Mouse (Mus musculus) 3134 (cell line): ENCODE measurements around the gene Parvg.
A peak's percentile ranks its signal among the peaks of the same experiment; 100 is the strongest.

Source experiments
- DNase-seq: peaks from one replicate; pipeline ENCODE4 v3.0.0-alpha.2; 2011; ENCODE audit warnings: low spot score; ENCODE audit not compliant: insufficient read length; ENCODE audit errors: extremely low read depth

The Parvg gene

DNA sequence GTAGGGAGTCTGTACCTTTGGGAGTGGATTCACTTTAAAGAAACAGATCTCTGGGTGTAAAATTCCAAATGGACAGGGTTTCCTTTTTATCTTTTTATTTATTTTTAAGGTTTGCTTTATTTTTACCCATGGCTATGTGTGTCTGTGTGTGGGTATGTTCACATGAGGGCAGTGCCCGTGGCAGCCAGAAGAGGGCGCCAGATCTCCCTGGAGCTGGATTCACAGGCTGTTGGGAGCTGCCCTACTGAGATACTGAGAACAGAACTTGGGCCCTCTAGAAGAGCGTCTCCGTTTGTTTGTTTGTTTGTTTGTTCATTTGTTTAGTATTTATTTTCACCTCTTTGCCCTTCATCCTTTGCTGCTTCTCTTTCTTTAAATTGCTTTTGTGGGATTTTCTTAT, 24.9 kb downstream of the Parvg start:
- DNase-seq, result no peak

DNA sequence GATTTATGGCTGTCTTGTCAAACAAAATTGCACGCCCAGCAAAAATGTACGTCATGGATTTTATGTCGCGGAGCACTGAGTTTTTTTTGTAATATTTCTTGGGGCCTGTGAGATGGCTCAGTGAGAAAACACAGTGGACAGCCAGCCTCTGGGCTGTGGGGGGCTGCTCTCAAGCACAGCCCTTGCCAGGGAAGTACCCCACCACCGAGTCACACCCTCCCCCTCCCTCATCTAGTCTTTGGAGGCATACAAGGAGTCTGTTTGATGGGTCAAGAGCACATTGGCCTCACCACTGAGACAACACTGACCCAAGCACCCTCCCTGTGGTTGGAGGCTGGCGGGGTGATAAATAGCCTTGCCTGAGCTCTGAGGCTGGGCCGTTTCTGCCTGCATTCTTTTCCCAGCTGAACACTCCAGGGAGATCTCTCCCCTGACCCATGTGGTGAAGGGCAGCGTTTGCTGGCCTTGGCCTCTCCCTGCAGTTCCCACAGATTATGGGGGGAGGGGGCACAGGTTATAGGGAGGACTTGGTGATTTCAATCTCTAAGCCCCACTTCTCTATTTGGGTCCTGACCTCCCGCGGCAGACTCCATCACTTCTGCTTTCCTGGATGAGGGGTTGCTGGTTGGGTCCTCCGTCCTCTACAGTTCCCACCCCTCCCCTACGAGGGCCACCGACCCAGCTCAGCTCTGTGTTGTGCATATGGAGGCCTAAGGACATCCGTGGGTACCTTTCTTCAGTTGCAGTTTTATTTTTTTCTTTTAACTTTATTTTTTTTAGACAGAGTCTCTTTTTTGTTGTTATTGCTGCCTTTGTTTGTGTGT, 26.3 kb downstream of the Parvg start:
- no peak for DNase-seq

DNA sequence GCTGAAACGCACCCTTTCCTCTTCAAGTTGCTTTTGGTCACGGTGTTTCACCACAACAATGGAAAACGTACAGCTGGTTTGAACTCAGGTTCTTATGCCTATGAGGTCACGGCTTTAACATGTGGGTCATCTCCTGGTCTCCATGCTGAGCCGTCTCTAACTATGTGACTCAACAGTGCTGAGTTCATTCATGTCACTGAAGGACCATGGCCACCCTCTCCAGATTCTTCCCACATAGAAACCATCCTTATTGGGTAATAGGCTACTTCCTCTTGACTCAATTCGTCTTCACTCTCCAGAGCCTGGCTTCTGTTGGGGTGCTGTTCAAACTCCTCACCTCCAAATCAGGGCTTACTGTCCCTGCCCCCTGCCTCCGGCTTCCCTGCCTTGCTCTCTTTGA, 27.5 kb downstream of the Parvg start:
- no peak for DNase-seq

DNA sequence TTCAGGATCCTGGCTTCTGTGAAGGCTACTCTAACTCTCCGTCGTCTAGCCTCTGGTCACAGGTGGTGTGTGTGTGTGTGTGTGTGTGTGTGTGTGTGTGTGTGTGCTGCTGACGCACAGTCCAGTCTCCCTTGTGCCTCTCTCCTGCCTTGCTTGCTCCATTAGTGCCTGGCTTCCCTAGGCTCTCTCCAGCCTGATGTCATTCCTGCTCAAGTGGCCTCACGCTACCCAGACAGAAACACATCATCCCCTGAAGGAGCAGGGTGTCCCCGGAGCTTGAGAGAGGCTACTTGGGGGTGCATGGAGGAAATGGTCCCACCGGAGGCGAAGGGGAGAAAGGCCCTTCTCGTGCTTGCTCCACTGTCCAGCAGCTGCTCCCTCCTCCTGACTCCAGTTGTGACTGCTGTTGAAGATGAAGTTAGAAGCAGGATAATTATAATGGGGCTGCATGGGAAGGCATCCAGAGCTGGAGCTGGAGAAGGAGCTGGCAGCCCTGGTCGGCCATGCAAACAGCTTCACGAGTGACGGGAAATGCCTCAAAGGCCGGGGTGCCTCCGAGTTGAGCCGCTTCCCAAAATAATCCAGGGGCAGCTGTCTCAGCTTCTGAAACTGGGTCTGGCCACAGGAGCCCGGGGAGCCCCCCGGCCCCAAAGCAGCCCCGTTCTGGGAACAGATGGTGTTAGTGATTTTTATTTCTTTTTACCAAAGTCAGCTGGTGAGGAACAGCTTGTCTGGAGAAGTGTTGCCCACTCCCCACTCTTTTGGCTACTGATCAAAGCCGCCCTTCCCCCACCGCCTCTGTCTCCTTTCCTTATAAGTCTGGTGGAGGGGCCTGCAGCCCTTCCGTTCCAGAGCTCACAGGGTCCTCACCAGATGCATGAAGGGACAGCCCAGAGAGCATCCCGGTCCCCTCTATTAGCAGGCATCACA, 28.4 kb downstream of the Parvg start:
- DNase-seq, result no peak

DNA sequence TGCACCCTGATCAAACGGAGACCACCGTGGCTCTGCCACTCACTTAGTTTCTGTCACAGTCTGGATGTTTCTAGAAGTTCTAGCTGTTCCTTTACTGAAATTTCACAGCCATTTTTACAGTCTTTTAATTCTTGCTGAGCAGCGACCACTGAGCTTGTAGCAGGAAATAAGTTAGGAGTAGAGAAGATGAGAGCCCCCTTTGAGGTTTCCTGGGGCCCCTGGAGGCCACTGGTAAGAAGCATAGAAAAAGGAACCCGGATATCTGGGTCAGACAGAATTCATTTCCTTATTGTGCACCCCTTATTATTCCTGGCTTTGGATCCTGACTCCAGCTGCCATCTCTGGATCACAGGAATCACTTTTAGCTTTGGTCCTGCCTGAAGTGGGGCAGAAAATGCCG, 31.3 kb downstream of the Parvg start:
- DNase-seq, result no peak

DNA sequence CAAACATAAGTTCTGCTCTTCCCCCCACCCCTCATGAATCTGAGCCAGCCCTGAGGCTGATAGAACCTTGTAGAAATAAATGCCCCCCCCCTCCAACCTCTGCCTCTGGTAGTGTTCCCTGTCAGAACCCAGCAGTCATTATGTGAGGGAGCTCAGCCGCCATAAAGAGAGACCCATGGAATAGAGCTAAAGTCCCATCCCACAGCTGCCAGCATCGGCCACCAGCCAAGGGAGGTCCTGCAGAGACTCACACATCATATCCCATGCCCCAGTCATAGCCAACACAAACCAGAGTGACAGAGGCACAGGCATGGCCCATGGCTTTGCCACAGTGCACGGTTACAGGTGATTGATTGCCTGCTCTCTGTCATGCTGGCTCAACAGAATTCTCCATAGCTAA, 40.9 kb downstream of the Parvg start:
- DNase-seq, result no peak

DNA sequence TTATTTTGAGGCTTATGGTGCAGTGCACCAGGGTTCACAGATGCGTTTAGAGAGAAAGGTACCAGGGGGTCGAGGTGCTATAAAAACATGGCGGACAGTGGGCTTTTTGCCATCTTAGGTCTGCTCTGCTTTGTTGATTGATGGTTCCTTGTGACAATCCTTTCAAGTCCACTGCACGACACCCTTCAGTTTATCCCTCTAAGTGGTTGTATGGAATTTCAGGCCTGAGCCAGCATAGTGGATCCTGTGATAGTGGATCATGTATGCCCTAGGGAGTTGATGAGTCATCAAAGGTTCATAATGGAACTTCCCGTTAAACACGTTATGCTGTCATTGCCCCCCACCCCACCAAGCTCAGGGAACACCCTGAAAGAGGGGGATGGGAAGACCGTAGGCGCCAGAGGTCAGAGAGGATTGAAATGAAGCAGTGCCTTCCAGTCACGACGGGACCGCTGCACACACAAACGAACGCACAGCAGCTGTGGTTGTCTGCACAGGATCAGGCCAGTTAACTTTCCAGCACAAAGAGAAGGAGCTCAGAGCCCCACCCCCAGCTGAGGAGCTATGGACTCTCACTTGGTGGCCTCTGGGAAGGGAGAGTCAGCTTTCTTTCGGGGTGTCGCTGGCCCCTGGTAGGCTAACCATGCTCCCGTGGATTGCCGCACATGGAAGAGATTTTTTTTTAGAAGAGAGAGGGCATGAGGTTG, 42.0 kb downstream of the Parvg start:
- DNase-seq, result no peak

DNA sequence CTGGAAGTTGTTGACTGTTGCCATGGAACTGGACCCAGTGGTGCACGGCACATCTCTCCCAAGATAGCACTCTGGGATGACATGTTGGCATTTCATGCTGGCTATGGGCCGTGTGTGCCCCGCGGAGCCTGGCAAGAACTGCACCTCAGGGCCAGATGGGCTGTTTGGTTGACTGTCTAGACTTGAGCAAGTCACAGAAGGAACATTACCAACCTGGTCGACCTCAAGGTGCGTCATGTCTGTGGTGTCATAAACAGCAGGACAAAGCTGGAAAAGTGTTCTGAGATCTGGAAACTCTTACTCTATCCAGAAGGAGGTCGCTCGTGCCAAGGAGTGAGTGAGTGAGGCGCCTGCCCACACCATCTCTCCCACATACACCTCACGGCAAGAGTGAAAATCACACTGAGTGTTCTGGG, 42.8 kb downstream of the Parvg start:
- no peak for DNase-seq

DNA sequence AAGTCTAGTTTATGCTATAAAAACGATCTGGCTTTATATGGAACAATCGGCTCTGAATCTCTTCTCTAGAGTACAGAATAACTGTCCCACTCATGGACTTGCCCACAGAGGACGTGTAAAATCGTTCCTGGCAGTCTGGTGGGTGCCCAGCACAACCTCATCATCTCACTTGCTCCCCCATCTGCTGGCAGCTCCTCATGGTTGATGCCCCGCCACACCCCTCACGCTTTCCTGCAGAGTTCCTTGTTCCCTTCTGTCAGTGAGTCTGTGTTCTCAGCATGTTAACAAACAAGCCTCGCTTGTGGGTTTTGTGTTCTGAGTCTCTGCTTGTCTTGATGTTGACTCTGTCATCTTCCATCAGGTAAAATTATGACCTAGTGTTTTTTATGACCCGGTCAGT, 43.6 kb downstream of the Parvg start:
- DNase-seq, result no peak

DNA sequence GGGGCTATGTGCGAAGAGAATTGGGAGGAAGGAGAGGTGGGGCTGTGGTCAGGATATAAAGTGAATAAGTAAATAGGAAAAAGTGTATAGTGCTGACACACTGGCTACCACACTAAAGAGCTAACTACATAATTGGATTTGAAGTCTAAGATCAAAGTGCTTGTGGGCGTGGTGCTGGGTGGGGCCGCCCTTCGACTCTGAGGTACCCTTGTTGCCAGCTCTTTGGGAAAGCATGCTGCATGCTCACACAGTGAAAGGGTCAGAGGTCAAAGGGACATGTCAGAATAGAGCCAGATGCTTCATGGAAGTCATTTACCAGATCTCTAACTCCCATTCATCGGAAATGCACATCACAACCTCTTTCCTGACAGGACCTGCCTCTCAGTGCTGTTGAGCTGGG, 49.0 kb downstream of the Parvg start:
- no peak for DNase-seq

DNA sequence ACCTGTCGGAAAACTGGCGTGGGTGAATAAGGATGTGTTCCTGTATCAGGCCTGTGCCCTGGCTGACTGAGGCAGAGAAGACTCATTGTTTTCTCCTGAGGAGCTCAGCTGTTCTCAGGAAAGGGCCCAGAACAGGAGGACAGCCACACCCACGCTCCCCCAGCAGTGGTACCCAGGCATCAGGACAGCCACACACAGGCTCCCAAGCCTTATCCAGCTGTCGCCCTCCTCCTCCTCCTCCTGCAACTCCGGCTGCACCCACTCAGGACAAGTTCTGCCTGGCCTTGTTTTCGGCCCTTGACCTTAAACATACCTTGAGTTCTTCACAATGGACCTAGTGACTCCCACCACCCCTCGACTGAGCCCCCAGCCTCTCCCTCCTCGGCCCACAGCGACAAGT, 54.9 kb downstream of the Parvg start:
- no peak for DNase-seq

DNA sequence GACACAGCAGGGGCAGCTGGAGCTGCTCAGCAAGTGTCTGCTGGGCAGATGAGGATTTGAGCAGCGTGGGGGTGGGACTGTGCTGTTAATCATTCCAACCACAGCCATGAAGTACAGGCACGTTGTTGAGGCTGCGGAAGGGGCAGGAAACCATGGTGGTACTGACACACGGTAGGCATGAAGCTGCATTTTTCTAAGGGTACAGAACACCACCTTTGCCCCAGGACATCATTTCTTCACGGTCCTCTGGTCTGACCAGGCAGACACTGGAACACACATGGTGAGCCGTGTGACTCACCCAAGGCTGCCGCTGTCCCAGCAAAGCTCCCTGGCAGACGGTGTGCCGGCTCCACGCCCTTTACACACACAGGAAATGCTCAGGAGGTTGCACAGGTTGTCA, 56.4 kb downstream of the Parvg start:
- peak; percentile 39 for DNase-seq

DNA sequence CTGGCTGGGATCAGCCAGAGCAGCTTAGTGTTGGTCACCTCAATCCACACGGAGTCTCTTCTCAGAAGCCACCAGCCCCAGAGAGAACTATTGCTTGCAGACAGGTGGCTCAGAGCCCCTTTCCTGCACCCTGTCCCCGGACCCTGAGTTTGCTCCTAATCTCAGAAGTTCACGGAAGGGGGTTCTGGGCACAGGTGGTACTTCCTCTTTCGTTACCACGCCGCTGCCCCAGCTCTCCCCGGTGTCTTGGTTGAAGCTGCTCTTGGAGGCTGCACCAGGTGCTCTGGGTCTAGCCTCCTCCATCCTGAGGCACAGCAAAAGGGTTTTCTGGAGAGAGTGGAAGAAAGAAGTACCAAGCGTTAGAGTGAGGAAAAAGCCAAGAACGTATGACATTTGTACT, 60.2 kb downstream of the Parvg start:
- no peak for DNase-seq

DNA sequence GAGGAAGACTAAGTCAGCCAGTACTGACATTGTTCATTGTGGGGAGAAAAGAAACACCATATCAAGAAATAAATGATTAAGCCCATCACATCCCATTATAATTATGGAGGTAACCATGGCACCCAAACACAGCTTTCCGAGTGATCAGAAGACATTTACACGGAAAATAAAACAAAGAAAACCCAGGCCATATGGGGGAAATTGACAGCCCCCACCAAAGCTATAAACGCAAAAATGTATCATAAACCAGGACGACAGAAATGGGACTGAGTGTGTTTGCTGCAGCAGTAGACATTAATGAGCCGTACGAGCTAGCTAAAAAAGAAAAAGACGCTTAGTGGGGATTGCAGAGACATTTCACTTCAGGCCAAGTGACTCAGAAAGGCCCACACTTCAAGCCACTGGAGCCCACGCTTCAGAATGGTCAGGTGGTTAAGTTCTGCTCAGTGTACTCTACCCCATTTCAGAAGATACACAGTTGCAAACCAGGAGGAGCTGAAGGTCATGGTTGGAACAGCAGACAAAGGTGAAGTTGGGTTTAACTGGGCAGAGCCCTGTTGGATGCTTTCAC, 62.3 kb downstream of the Parvg start:
- DNase-seq, result no peak

DNA sequence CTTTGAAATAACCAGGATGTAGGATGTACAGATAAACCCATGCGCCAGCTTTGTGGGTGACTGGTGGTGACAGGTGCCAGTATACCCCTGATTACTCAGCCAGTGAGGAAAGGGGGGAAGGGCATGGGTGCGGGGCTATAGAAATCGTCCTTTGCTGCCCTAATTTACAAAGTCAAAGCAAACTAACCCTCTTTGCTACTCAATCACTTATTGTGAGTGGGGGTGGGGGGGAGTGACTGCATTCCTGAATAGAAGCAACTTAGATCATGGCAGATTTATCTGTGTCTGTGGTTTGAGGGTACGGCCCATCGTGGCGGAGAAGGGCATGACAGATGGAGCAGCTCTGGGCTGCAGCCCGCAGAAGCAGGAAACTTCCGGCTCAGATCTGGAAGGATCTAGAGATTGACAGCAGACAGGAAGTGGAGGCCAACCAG, 64.9 kb downstream of the Parvg start:
- no peak for DNase-seq

DNA sequence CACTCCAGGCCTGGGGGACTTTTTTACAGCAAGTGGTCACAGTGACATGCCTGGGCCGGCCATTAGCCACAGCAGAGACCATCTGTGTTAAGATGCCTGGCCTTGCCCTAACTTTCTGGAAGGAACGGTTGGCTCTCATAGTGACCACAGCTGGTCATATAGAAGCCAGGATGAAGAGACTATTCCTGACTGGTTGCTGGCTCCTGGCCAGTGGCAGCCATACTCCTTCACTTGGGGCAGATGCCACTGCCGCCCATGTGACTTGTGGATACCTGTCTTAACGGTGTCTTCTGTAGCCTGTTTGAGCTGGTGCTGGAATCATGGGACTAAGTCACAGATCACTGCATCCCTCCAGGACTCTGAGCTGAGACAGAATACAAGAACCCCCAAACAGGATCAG, 68.3 kb downstream of the Parvg start:
- DNase-seq, result no peak
